8 mouse cellular contexts compared by ENCODE assay signal in the genomic region with DNA sequence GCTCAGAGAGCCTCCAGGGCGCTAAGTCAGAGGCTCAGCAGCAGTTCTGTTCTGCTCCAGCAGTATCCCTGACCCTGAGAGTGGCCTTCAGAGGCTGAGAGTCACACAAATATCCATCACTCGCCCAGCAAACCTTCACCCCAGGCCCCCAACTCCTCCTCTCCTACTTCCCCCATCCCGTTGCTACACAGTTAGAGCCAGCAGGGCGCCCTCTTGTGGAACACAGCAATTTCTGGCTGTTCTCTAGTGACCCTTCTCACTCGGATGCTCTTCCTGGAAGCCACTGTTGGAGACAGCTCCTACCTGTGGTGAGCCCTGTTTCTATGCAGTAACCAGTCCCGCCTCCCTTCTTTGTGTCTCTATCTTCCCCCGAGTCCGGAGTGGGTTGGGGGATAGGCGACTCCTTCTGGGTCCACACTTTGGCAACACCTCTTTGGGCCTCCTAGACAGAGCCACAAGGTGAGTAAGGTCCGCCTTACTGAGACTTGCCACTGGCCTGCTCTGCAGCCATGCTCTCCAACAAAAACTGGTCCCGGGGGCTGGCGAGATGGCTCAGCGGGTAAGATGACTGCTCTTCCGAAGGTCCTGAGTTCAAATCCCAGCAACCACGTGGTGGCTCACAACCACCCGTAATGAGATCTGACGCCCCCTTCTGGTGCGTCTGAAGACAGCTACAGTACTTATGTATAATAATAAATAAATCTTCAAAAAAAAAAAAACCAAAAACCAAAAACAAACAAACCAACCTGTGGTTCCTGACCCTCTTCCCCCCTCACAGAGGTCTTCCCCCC. TPM values are rescaled to one million over a fixed set of nuclear protein-coding genes. Genes with fewer than 3 reads are reported as not detected.
A peak's percentile ranks its signal among the peaks of the same experiment; 100 is the strongest.
DNase-seq lines count a peak whose midpoint lies in the region; ATAC-seq and TF ChIP-seq lines count a peak whose summit lies in the region.

No protein-coding gene starts in this region.

- in situ Hi-C loops in CH12.LX (cut with MboI; ENCODE audit: low pct_ligation_motif_present, low pct_unique_long_range_greater_than_20kb, low sequenced_read_pairs) = no loop called here

- peaks cover 44% of the 10 kb centered on the region for H3K27me3 ChIP-seq in CH12.LX (replicated peaks)
- peaks cover 11% of the 10 kb centered on the region for H3K27me3 ChIP-seq in heart, embryonic 15.5 days
- peaks cover 26% of the 10 kb centered on the region for H3K27me3 ChIP-seq in liver, postnatal 0 days (ENCODE audit: insufficient read depth, low read length)
- H3K27me3 ChIP-seq in neural tube, embryonic 13.5 days = peaks cover 27% of the 10 kb centered on the region

- peaks cover 28% of the 10 kb centered on the region for H3K79me2 ChIP-seq in CH12.LX (replicated peaks; ENCODE audit: control insufficient read depth, extremely low read depth, insufficient read depth, poor library complexity, severe bottlenecking)

- H3K9me3 ChIP-seq in CH12.LX (replicated peaks; ENCODE audit: low read length) = peaks cover 3% of the 10 kb centered on the region
- H3K9me3 ChIP-seq in heart, embryonic 15.5 days (replicated peaks) = no peaks in the 10 kb centered on the region
- H3K9me3 ChIP-seq in liver, postnatal 0 days (ENCODE audit: low read length) = no peaks in the 10 kb centered on the region
- no peaks in the 10 kb centered on the region for H3K9me3 ChIP-seq in neural tube, embryonic 13.5 days

- peak overlapping the region; percentile 17; the same call in 1 of the 2 replicates for H3K27ac ChIP-seq in CH12.LX (ENCODE audit: insufficient read depth, low read depth)
- no peak overlapping the region for H3K27ac ChIP-seq in brown adipose tissue, adult 24 weeks (replicated peaks; ENCODE audit: low read depth, low read length)
- peak overlapping the region; percentile 98 for H3K27ac ChIP-seq in heart, embryonic 15.5 days
- H3K27ac ChIP-seq in liver, postnatal 0 days (ENCODE audit: low read depth) = peak overlapping the region; percentile 94
- peak overlapping the region; percentile 95 for H3K27ac ChIP-seq in neural tube, embryonic 13.5 days (replicated peaks)

- WGBS in heart, embryonic 15.5 days = 16% methylated on average over 18 of the region's 18 CpGs
- 23% methylated on average over 18 of the region's 18 CpGs for WGBS in liver, postnatal 0 days (ENCODE audit: insufficient replicate concordance)
- WGBS in neural tube, embryonic 13.5 days = 17% methylated on average over 18 of the region's 18 CpGs

- peak; percentile 53 to 92; a peak in 2 of 4 replicates for TF ChIP-seq CTCF in CH12.LX (conservative IDR thresholded peaks at IDR 0.05 in 1 of 2, IDR thresholded peaks at IDR 0.05 in 1 of 2; ENCODE audit: low read depth in 2 of 2, low read length in 2 of 2)
- TF ChIP-seq CTCF in liver, postnatal 0 days (IDR thresholded peaks at IDR 0.05; ENCODE audit: low read depth) = peak; percentile 93

- H3K36me3 ChIP-seq in CH12.LX (replicated peaks in 1 of 2; ENCODE audit: control insufficient read depth in 1 of 2, insufficient read depth in 1 of 2, low read length in 1 of 2) = peaks cover 11 to 19% of the 10 kb centered on the region in 2 experiments
- peaks cover 7% of the 10 kb centered on the region; the same call in 1 of the 2 replicates for H3K36me3 ChIP-seq in heart, embryonic 15.5 days
- H3K36me3 ChIP-seq in liver, postnatal 0 days (replicated peaks; ENCODE audit: insufficient read depth, low read length) = peaks cover 11% of the 10 kb centered on the region
- peaks cover 11% of the 10 kb centered on the region for H3K36me3 ChIP-seq in neural tube, embryonic 13.5 days

- TF ChIP-seq RAD21 in CH12.LX (IDR thresholded peaks at IDR 0.05; ENCODE audit: low read depth, low read length) = peak; percentile 44

- TF ChIP-seq EP300 in CH12.LX (IDR thresholded peaks at IDR 0.05; ENCODE audit: low read length) = no peak
- TF ChIP-seq EP300 in liver, postnatal 0 days (IDR thresholded peaks at IDR 0.05; ENCODE audit: low read depth) = no peak

- no peak for TF ChIP-seq POLR2A in CH12.LX (IDR thresholded peaks at IDR 0.05; ENCODE audit: low read depth, low read length)

- peak; percentile 58 for ATAC-seq in erythroid progenitor cell, adult 5-6 weeks (replicated peaks; ENCODE audit: low FRiP score, poor library complexity, severe bottlenecking)
- peak; percentile 31 for ATAC-seq in heart, embryonic 15.5 days (replicated peaks; ENCODE audit: insufficient number of reproducible peaks, insufficient read depth, low FRiP score, low read depth)
- peak; percentile 53 for ATAC-seq in liver, postnatal 0 days
- peak; percentile 33 for ATAC-seq in neural tube, embryonic 13.5 days (ENCODE audit: low read depth)

- peak overlapping the region; percentile 73 to 99 (median 91) for H3K4me3 ChIP-seq in CH12.LX (replicated peaks in 1 of 3; ENCODE audit: low read depth in 2 of 3, low read length in 2 of 3, poor library complexity in 1 of 3)
- H3K4me3 ChIP-seq in brown adipose tissue, adult 24 weeks (ENCODE audit: insufficient read depth, low read depth, low read length) = 0 out of 2 replicates have a peak overlapping the region, but pooled peaks have one; percentile 93
- peak overlapping the region; percentile 95 for H3K4me3 ChIP-seq in heart, embryonic 15.5 days
- peak overlapping the region; percentile 90 for H3K4me3 ChIP-seq in liver, postnatal 0 days (ENCODE audit: low read depth, low read length)
- H3K4me3 ChIP-seq in neural tube, embryonic 13.5 days = peak overlapping the region; percentile 98

- peak; percentile 96 for DNase-seq in CH12.LX (ENCODE audit: extremely low read depth)
- DNase-seq in kidney, postnatal 14 days = peak; percentile 88
- peak; percentile 89 for DNase-seq in liver, postnatal 0 days
- peak; percentile 78 for DNase-seq in testis, postnatal 14 days (ENCODE audit: low spot score)

- dilution Hi-C loops in CH12.LX (cut with MboI; ENCODE audit: extremely low pct_ligation_motif_present, extremely low pct_unique_long_range_greater_than_20kb, low sequenced_read_pairs) = no loop called here

- peaks cover 27 to 49% of the 10 kb centered on the region in 2 experiments for H3K4me1 ChIP-seq in CH12.LX (ENCODE audit: control insufficient read depth in 1 of 2, insufficient read depth in 2 of 2)
- H3K4me1 ChIP-seq in brown adipose tissue, adult 24 weeks (ENCODE audit: control insufficient read depth, insufficient read depth, insufficient read length, low read length) = peaks cover 28% of the 10 kb centered on the region
- peaks cover 69% of the 10 kb centered on the region for H3K4me1 ChIP-seq in heart, embryonic 15.5 days (replicated peaks)
- H3K4me1 ChIP-seq in liver, postnatal 0 days (ENCODE audit: insufficient read depth) = peaks cover 53% of the 10 kb centered on the region
- H3K4me1 ChIP-seq in neural tube, embryonic 13.5 days (replicated peaks) = peaks cover 72% of the 10 kb centered on the region

- H3K4me2 ChIP-seq in CH12.LX (ENCODE audit: insufficient read depth, low read depth, poor library complexity, severe bottlenecking) = peak overlapping the region; percentile 77
- peak overlapping the region; percentile 91 for H3K4me2 ChIP-seq in heart, embryonic 15.5 days
- H3K4me2 ChIP-seq in liver, postnatal 0 days (ENCODE audit: low read depth, low read length) = peak overlapping the region; percentile 97
- peak overlapping the region; percentile 97 for H3K4me2 ChIP-seq in neural tube, embryonic 13.5 days

- H3K9ac ChIP-seq in CH12.LX (ENCODE audit: insufficient read depth, low read depth) = peak overlapping the region; percentile 91; the same call in 1 of the 2 replicates
- peak overlapping the region; percentile 26; the same call in 1 of the 2 replicates for H3K9ac ChIP-seq in heart, embryonic 15.5 days
- H3K9ac ChIP-seq in liver, postnatal 0 days (replicated peaks) = peak overlapping the region; percentile 99; the same call in 1 of the 2 replicates
- H3K9ac ChIP-seq in neural tube, embryonic 13.5 days = peak overlapping the region; percentile 100; the same call in 1 of the 2 replicates

RNA-seq across cellular contexts. Expression of a gene that starts 0.8 kb away (rescaled TPM):
- total RNA-seq in CH12.LX (2012; rRNA removed) (66.6 and 79.9 TPM in 2 replicates), CH12.LX (2014; rRNA removed) (69.8 and 74.4 TPM in 2 replicates)
- polyA plus RNA-seq in CH12.LX (2012; ENCODE audit: insufficient read length, low read depth) = 144 and 178 TPM in 2 replicates
- 31.5 and 38.8 TPM in 2 replicates for polyA plus RNA-seq in brown adipose tissue, adult 24 weeks (2012; ENCODE audit: insufficient read depth, insufficient read length, missing spikeins)
- 22.6 and 24.1 TPM in 2 replicates for total RNA-seq in erythroid progenitor cell, adult 5-6 weeks (2015; ENCODE audit: low replicate concordance)
- 24.5 and 40.9 TPM in 2 replicates for total RNA-seq in erythroid progenitor cell, adult 5-6 weeks (2017; ENCODE audit: low replicate concordance)
- polyA plus RNA-seq in heart, embryonic 15.5 days (2015; fragmentation: Nextera tagmentation; extraction: Ambion mirVana) = 139 and 169 TPM in 2 replicates
- polyA plus RNA-seq in liver, postnatal 0 days (2015; fragmentation: Nextera tagmentation; extraction: Ambion mirVana) = 26.7 and 29.3 TPM in 2 replicates
- polyA plus RNA-seq in neural tube, embryonic 13.5 days (2015; fragmentation: Nextera tagmentation; extraction: Ambion mirVana) = 73.4 and 101 TPM in 2 replicates

RNA-seq across cellular contexts. Expression of a gene that starts 3.2 kb away (rescaled TPM):
- total RNA-seq in CH12.LX (2012; rRNA removed) (0.30 and 0.63 TPM in 2 replicates), CH12.LX (2014; rRNA removed) (not detected in 2 replicates)
- 0.08 and 0.11 TPM in 2 replicates for polyA plus RNA-seq in CH12.LX (2012; ENCODE audit: insufficient read length, low read depth)
- 0.58 and 0.75 TPM in 2 replicates for polyA plus RNA-seq in brown adipose tissue, adult 24 weeks (2012; ENCODE audit: insufficient read depth, insufficient read length, missing spikeins)
- total RNA-seq in erythroid progenitor cell, adult 5-6 weeks (2015; ENCODE audit: low replicate concordance) = 10.1 TPM in 1 of 2 replicates, not detected in the other
- total RNA-seq in erythroid progenitor cell, adult 5-6 weeks (2017; ENCODE audit: low replicate concordance) = 0.39 TPM in 1 of 2 replicates, not detected in the other
- 4.8 and 7.6 TPM in 2 replicates for polyA plus RNA-seq in heart, embryonic 15.5 days (2015; fragmentation: Nextera tagmentation; extraction: Ambion mirVana)
- polyA plus RNA-seq in liver, postnatal 0 days (2015; fragmentation: Nextera tagmentation; extraction: Ambion mirVana) = 1.3 and 1.6 TPM in 2 replicates
- 2.1 TPM in 2 replicates for polyA plus RNA-seq in neural tube, embryonic 13.5 days (2015; fragmentation: Nextera tagmentation; extraction: Ambion mirVana)

RNA-seq across cellular contexts. Expression of a gene that starts 31.0 kb away (rescaled TPM):
- 137 and 149 TPM in 2 replicates for total RNA-seq in CH12.LX (2012; rRNA removed)
- total RNA-seq in CH12.LX (2014; rRNA removed) = 78.1 and 81.9 TPM in 2 replicates
- 135 and 158 TPM in 2 replicates for polyA plus RNA-seq in CH12.LX (2012; ENCODE audit: insufficient read length, low read depth)
- polyA plus RNA-seq in brown adipose tissue, adult 24 weeks (2012; ENCODE audit: insufficient read depth, insufficient read length, missing spikeins) = 36.7 and 42.7 TPM in 2 replicates
- 62.0 and 125 TPM in 2 replicates for total RNA-seq in erythroid progenitor cell, adult 5-6 weeks (2015; ENCODE audit: low replicate concordance)
- total RNA-seq in erythroid progenitor cell, adult 5-6 weeks (2017; ENCODE audit: low replicate concordance) = 136 and 176 TPM in 2 replicates
- polyA plus RNA-seq in heart, embryonic 15.5 days (2015; fragmentation: Nextera tagmentation; extraction: Ambion mirVana) = 95.4 and 142 TPM in 2 replicates
- polyA plus RNA-seq in liver, postnatal 0 days (2015; fragmentation: Nextera tagmentation; extraction: Ambion mirVana) = 55.6 and 62.2 TPM in 2 replicates
- 66.3 and 75.0 TPM in 2 replicates for polyA plus RNA-seq in neural tube, embryonic 13.5 days (2015; fragmentation: Nextera tagmentation; extraction: Ambion mirVana)

RNA-seq across cellular contexts. Expression of a gene that starts 44.8 kb away (rescaled TPM):
- total RNA-seq in CH12.LX (2012; rRNA removed) (30.6 and 39.1 TPM in 2 replicates), CH12.LX (2014; rRNA removed) (44.4 and 48.1 TPM in 2 replicates)
- 44.4 and 63.1 TPM in 2 replicates for polyA plus RNA-seq in CH12.LX (2012; ENCODE audit: insufficient read length, low read depth)
- 1.6 and 1.8 TPM in 2 replicates for polyA plus RNA-seq in brown adipose tissue, adult 24 weeks (2012; ENCODE audit: insufficient read depth, insufficient read length, missing spikeins)
- 1.3 TPM in 1 of 2 replicates, not detected in the other for total RNA-seq in erythroid progenitor cell, adult 5-6 weeks (2015; ENCODE audit: low replicate concordance)
- total RNA-seq in erythroid progenitor cell, adult 5-6 weeks (2017; ENCODE audit: low replicate concordance) = not detected in 2 replicates
- 4.8 and 7.9 TPM in 2 replicates for polyA plus RNA-seq in heart, embryonic 15.5 days (2015; fragmentation: Nextera tagmentation; extraction: Ambion mirVana)
- polyA plus RNA-seq in liver, postnatal 0 days (2015; fragmentation: Nextera tagmentation; extraction: Ambion mirVana) = 4.0 and 4.8 TPM in 2 replicates
- polyA plus RNA-seq in neural tube, embryonic 13.5 days (2015; fragmentation: Nextera tagmentation; extraction: Ambion mirVana) = 23.7 and 26.9 TPM in 2 replicates

RNA-seq across cellular contexts. Expression of a gene that starts 55.6 kb away (rescaled TPM):
- total RNA-seq in CH12.LX (2012; rRNA removed) (9.4 and 10.7 TPM in 2 replicates), CH12.LX (2014; rRNA removed) (10.2 and 11.8 TPM in 2 replicates)
- 29.4 and 37.1 TPM in 2 replicates for polyA plus RNA-seq in CH12.LX (2012; ENCODE audit: insufficient read length, low read depth)
- 34.5 and 46.5 TPM in 2 replicates for polyA plus RNA-seq in brown adipose tissue, adult 24 weeks (2012; ENCODE audit: insufficient read depth, insufficient read length, missing spikeins)
- total RNA-seq in erythroid progenitor cell, adult 5-6 weeks (2015; ENCODE audit: low replicate concordance) = 16.8 and 26.3 TPM in 2 replicates
- total RNA-seq in erythroid progenitor cell, adult 5-6 weeks (2017; ENCODE audit: low replicate concordance) = 2.0 and 14.9 TPM in 2 replicates
- polyA plus RNA-seq in heart, embryonic 15.5 days (2015; fragmentation: Nextera tagmentation; extraction: Ambion mirVana) = 85.8 and 93.7 TPM in 2 replicates
- polyA plus RNA-seq in liver, postnatal 0 days (2015; fragmentation: Nextera tagmentation; extraction: Ambion mirVana) = 22.8 and 24.4 TPM in 2 replicates
- polyA plus RNA-seq in neural tube, embryonic 13.5 days (2015; fragmentation: Nextera tagmentation; extraction: Ambion mirVana) = 3.2 and 3.6 TPM in 2 replicates

Comparison
In these comparisons a context has a peak if more than half of its experiments do, and no peak if none do; other contexts are left out.
1. H3K9ac ChIP-seq: peak in every context shown above with its lines; median percentile 100 in neural tube, embryonic 13.5 days; 99 in liver, postnatal 0 days; 91 in CH12.LX; 26 in heart, embryonic 15.5 days.